Mouse (Mus musculus) embryonic facial prominence, embryonic 13.5 days (tissue): ENCODE measurements at regions not wholly inside any gene's neighbourhood (a gene's known extent, or its start where the extent isn't known, plus 50 kb on each side); places are given as distances from the start of the nearest gene placed in this dataset.

Source experiments
- ATAC-seq: fragments of 200-750 bp; cut with Nextera tagmentation; 2 replicates; pipeline ENCODE4 v1.8.0; 2017; ENCODE audit warnings: low read depth; ENCODE audit not compliant: insufficient number of reproducible peaks, insufficient read depth, low FRiP score, low TSS enrichment
- H3K27ac ChIP-seq: fragments of 300-500 bp; sonication (generic); 2 replicates; pipeline ENCODE4 v1.5.1; 2015; ENCODE audit warnings: moderate library complexity, mild to moderate bottlenecking, inconsistent platforms
- H3K27me3 ChIP-seq: fragments of 300-500 bp; sonication (generic); 2 replicates; pipeline ENCODE4 v1.6.1; 2015; ENCODE audit warnings: mild to moderate bottlenecking, inconsistent platforms
- H3K36me3 ChIP-seq: fragments of 300-500 bp; sonication (generic); 2 replicates; pipeline ENCODE4 v1.6.1; 2015; ENCODE audit warnings: mild to moderate bottlenecking, inconsistent platforms
- H3K4me1 ChIP-seq: fragments of 300-500 bp; sonication (generic); 2 replicates; pipeline ENCODE4 v1.6.1; 2015; ENCODE audit warnings: inconsistent platforms
- H3K4me2 ChIP-seq: fragments of 300-500 bp; sonication (generic); 2 replicates; pipeline ENCODE4 v1.6.1; 2015; ENCODE audit warnings: moderate library complexity, mild to moderate bottlenecking, inconsistent platforms
- H3K4me3 ChIP-seq: fragments of 300-500 bp; sonication (generic); 2 replicates; pipeline ENCODE4 v1.5.1; 2015; ENCODE audit warnings: mild to moderate bottlenecking, inconsistent platforms
- H3K9ac ChIP-seq: fragments of 300-500 bp; sonication (generic); 2 replicates; pipeline ENCODE4 v1.6.1; 2015; ENCODE audit warnings: mild to moderate bottlenecking, inconsistent platforms
- H3K9me3 ChIP-seq: fragments of 300-500 bp; sonication (generic); 2 replicates; pipeline ENCODE4 v1.6.1; 2016; ENCODE audit warnings: inconsistent platforms
- WGBS: fragments of 180-500 bp; shearing (Covaris S2); methylation state at CpG from one replicate; pipeline ENCODE4 v1.1.7; 2015; ENCODE audit warnings: mixed read lengths; 5-methylcytosine and 5-hydroxymethylcytosine counted together

GRCm38 (mm10) chr3:66514587-66514986, 217.9 kb upstream of the Veph1 start:
- H3K4me3 ChIP-seq = no peak overlapping the region
- 0 out of 2 replicates have a peak, but pooled peaks cover 12% of the 10 kb centered on the region for H3K27me3 ChIP-seq
- H3K4me2 ChIP-seq = no peak overlapping the region
- 75% methylated on average over 8 of the region's 8 CpGs for WGBS
- H3K36me3 ChIP-seq = no peaks in the 10 kb centered on the region
- 0 out of 2 replicates have a peak, but pooled peaks cover 6% of the 10 kb centered on the region for H3K4me1 ChIP-seq
- no peak for ATAC-seq
- H3K9ac ChIP-seq = no peak overlapping the region
- H3K9me3 ChIP-seq = no peaks in the 10 kb centered on the region
- no peak overlapping the region for H3K27ac ChIP-seq

- no peak overlapping the region for H3K27ac ChIP-seq
- no peak for ATAC-seq
- 93% methylated on average over 1 of the region's 1 CpGs for WGBS
Measured at GRCm38 (mm10) chr3:66512408-66512807, 215.8 kb upstream of the Veph1 start.

DNA sequence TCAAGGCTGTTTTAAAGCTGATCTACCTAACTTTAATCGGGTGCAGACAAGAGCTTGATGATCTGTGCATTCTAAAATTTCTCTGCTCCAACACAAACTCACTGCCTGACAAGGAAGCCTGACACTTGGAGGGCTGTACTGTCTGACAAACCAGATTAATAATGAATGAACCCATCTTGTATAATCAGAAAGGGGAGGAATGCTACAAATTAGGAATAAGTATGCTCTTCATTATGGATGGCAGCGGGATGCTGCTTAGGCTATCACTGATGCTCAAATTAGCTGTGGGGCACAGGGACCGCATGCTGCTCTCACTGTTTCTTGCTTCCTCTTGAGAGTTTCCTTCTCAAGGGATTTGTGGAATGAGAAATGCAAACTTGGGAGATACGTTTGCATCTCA, 213.8 kb upstream of the Veph1 start:
- ATAC-seq = no peak
- Histone ChIP-seq H3K4me1 (peaks cover 20% of the 10 kb centered on the region), H3K4me2 (no peak overlapping the region), H3K27me3 (0 out of 2 replicates have a peak, but pooled peaks cover 12% of the 10 kb centered on the region), H3K27ac (no peak overlapping the region), H3K36me3 (no peaks in the 10 kb centered on the region), H3K9ac (no peak overlapping the region), H3K9me3 (no peaks in the 10 kb centered on the region), H3K4me3 (no peak overlapping the region)
- WGBS = 52% methylated on average over 4 of the region's 4 CpGs

More at GRCm38 (mm10) chr3:66512408-66512807, 215.8 kb upstream of the Veph1 start:
- Histone ChIP-seq H3K36me3 (no peaks in the 10 kb centered on the region), H3K27me3 (0 out of 2 replicates have a peak, but pooled peaks cover 12% of the 10 kb centered on the region), H3K4me3 (no peak overlapping the region), H3K9me3 (no peaks in the 10 kb centered on the region), H3K4me1 (0 out of 2 replicates have a peak, but pooled peaks cover 6% of the 10 kb centered on the region), H3K4me2 (no peak overlapping the region), H3K9ac (no peak overlapping the region)

GRCm38 (mm10) chr3:66506125-66506524, 209.5 kb upstream of the Veph1 start:
- peaks cover 24% of the 10 kb centered on the region for H3K4me1 ChIP-seq
- no peaks in the 10 kb centered on the region for H3K9me3 ChIP-seq
- no peak overlapping the region for H3K4me3 ChIP-seq
- no peak for ATAC-seq
- no peak overlapping the region for H3K4me2 ChIP-seq
- no peak overlapping the region for H3K27ac ChIP-seq
- H3K27me3 ChIP-seq = peaks cover 10% of the 10 kb centered on the region; the same call in 1 of the 2 replicates
- no peak overlapping the region for H3K9ac ChIP-seq
- no peaks in the 10 kb centered on the region for H3K36me3 ChIP-seq

- Histone ChIP-seq H3K27ac (no peak overlapping the region), H3K9me3 (no peaks in the 10 kb centered on the region), H3K27me3 (peaks cover 13% of the 10 kb centered on the region; the same call in 1 of the 2 replicates), H3K9ac (no peak overlapping the region), H3K4me1 (peaks cover 24% of the 10 kb centered on the region), H3K36me3 (no peaks in the 10 kb centered on the region), H3K4me2 (no peak overlapping the region), H3K4me3 (no peak overlapping the region)
- WGBS = 32% methylated on average over 6 of the region's 6 CpGs
- no peak for ATAC-seq
Measured at GRCm38 (mm10) chr3:66505476-66506076, 208.9 kb upstream of the Veph1 start.

GRCm38 (mm10) chr3:66504717-66505116, 208.1 kb upstream of the Veph1 start:
- Histone ChIP-seq H3K9me3 (no peaks in the 10 kb centered on the region), H3K27ac (no peak overlapping the region), H3K4me3 (no peak overlapping the region), H3K27me3 (peaks cover 9% of the 10 kb centered on the region; the same call in 1 of the 2 replicates), H3K4me1 (peaks cover 24% of the 10 kb centered on the region), H3K4me2 (no peak overlapping the region), H3K9ac (no peak overlapping the region), H3K36me3 (no peaks in the 10 kb centered on the region)
- ATAC-seq = no peak
- WGBS = 54% methylated on average over 6 of the region's 6 CpGs

DNA sequence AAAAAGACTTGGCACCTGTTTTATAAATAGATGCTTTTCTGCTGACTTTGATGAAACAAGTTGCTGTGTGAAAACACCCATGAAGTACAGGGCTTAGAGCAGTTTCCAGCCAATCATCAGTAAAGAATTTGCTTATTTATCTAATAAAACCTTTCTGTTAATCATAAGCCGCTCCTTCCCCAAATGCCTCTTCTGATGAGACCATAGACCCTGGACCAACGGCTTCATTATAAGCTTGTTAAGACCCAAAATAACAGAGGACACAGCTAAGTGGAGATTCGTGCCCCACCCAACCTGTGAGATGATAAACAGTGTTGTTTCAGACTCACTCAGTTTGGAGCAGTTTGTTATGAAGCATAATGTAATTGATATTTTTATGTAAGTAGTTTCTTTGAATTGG, 207.0 kb upstream of the Veph1 start:
- H3K4me1 ChIP-seq = peaks cover 24% of the 10 kb centered on the region
- H3K27me3 ChIP-seq = peaks cover 15% of the 10 kb centered on the region
- no peaks in the 10 kb centered on the region for H3K9me3 ChIP-seq
- no peak overlapping the region for H3K4me2 ChIP-seq
- H3K27ac ChIP-seq = no peak overlapping the region
- no peaks in the 10 kb centered on the region for H3K36me3 ChIP-seq
- ATAC-seq = no peak
- no peak overlapping the region for H3K4me3 ChIP-seq
- 89% methylated on average over 3 of the region's 3 CpGs for WGBS
- H3K9ac ChIP-seq = no peak overlapping the region

DNA sequence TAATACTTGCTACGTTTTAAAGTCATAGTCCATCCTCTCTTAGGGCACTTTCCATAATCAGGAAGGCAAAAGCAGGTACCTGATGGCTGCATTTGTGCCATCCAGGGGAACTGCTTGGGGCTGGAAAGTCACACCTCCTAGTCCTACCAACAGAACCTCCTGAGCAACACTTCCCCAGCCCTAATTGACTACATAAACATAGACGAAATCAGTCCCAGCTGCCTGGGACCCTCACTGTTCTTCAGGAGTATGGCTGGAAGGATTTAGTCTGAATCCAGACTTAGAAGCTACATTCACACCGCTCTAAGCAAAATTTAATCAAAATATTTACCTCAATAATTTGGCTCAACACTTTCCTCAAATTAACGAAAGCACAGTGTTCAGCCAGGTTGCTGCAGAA, 205.2 kb upstream of the Veph1 start:
- H3K9ac ChIP-seq = no peak overlapping the region
- WGBS = 43% methylated on average over 4 of the region's 4 CpGs
- ATAC-seq = no peak

GRCm38 (mm10) chr3:66494442-66495113, 197.9 kb upstream of the Veph1 start:
- no peak overlapping the region for H3K9ac ChIP-seq
- H3K27ac ChIP-seq = no peak overlapping the region
- no peak overlapping the region for H3K4me2 ChIP-seq
- no peak for ATAC-seq
- 81% methylated on average over 2 of the region's 2 CpGs for whole genome bisulfite sequencing
- H3K4me1 ChIP-seq = no peaks in the 10 kb centered on the region
- H3K9me3 ChIP-seq = no peaks in the 10 kb centered on the region
- H3K27me3 ChIP-seq = peaks cover 15% of the 10 kb centered on the region
- no peaks in the 10 kb centered on the region for H3K36me3 ChIP-seq
- no peak overlapping the region for H3K4me3 ChIP-seq

More for the DNA sequence above, 205.2 kb upstream of the Veph1 start:
- H3K4me1 ChIP-seq = peaks cover 19% of the 10 kb centered on the region
- H3K27me3 ChIP-seq = peaks cover 21% of the 10 kb centered on the region
- no peaks in the 10 kb centered on the region for H3K9me3 ChIP-seq
- no peak overlapping the region for H3K4me3 ChIP-seq
- H3K4me2 ChIP-seq = no peak overlapping the region
- no peak overlapping the region for H3K27ac ChIP-seq
- no peaks in the 10 kb centered on the region for H3K36me3 ChIP-seq

- Histone ChIP-seq H3K36me3 (no peaks in the 10 kb centered on the region), H3K27ac (no peak overlapping the region), H3K9ac (no peak overlapping the region), H3K4me1 (no peaks in the 10 kb centered on the region), H3K4me2 (no peak overlapping the region), H3K9me3 (no peaks in the 10 kb centered on the region), H3K4me3 (no peak overlapping the region), H3K27me3 (peaks cover 6% of the 10 kb centered on the region; the same call in 1 of the 2 replicates)
- ATAC-seq = no peak
- 53% methylated on average over 6 of the region's 6 CpGs for WGBS
Measured at GRCm38 (mm10) chr3:66490696-66491357, 194.2 kb upstream of the Veph1 start.

DNA sequence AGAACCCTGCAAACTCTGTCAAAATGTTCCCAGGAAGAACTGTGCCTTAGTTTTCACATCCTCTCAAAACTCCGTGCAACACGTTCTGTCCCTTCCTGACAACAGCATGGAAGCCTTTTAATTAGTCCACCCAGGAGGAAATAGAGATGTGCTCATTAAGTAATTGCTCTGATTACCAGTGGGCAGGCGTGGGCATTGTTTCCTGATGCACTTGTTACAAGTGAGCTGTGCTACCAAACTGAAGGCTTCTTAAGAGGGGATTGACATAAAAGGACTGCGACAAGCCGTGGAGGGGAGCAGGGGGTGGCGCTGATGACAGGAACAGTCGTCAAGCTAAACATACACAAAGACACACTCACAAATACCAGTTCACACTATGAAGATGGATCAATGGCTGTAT, 192.1 kb upstream of the Veph1 start:
- no peaks in the 10 kb centered on the region for H3K9me3 ChIP-seq
- no peak overlapping the region for H3K27ac ChIP-seq
- H3K27me3 ChIP-seq = 0 out of 2 replicates have a peak, but pooled peaks cover 6% of the 10 kb centered on the region
- no peak overlapping the region for H3K4me3 ChIP-seq
- no peaks in the 10 kb centered on the region for H3K36me3 ChIP-seq
- H3K9ac ChIP-seq = no peak overlapping the region
- ATAC-seq = no peak
- H3K4me2 ChIP-seq = no peak overlapping the region
- WGBS = 68% methylated on average over 7 of the region's 7 CpGs
- no peaks in the 10 kb centered on the region for H3K4me1 ChIP-seq

GRCm38 (mm10) chr3:66486658-66487057, 190.0 kb upstream of the Veph1 start:
- Histone ChIP-seq H3K9ac (no peak overlapping the region), H3K36me3 (no peaks in the 10 kb centered on the region), H3K27me3 (0 out of 2 replicates have a peak, but pooled peaks cover 6% of the 10 kb centered on the region), H3K4me1 (no peaks in the 10 kb centered on the region), H3K4me2 (no peak overlapping the region), H3K27ac (no peak overlapping the region), H3K4me3 (no peak overlapping the region), H3K9me3 (no peaks in the 10 kb centered on the region)
- ATAC-seq = no peak
